Mouse (Mus musculus): ENCODE measurements around the gene Rb1.

Gene Rb1

DNA sequence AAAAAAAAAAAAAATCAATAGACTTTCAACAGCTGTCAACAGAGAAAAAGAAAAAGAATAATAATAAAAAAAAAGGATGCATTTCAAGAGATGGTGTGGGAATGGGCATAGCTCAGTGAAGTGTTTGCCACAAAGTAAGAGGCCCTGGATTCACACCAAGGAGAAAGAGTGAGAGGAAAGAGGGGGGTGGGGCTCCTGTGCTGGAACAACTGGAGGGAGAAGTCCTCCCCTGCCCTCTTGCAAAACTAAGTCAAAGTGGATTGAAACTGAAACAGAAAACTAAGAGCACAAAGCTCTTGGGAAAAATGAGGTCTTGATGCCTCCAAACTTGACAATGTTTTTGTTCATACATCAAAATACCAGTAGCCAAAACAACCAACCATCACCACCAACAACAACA is 116.4 kb downstream of the Rb1 start:
- DNase-seq (ENCODE audit: low read depth, low spot score): no peak

- no peak for DNase-seq (ENCODE audit: low read depth, low spot score)
Observed at GRCm38 (mm10) chr14:73204016-73204415, 121.6 kb downstream of the Rb1 start.

GRCm38 (mm10) chr14:73201447-73201846 is 124.2 kb downstream of the Rb1 start:
- DNase-seq (ENCODE audit: low read depth, low spot score): no peak

DNA sequence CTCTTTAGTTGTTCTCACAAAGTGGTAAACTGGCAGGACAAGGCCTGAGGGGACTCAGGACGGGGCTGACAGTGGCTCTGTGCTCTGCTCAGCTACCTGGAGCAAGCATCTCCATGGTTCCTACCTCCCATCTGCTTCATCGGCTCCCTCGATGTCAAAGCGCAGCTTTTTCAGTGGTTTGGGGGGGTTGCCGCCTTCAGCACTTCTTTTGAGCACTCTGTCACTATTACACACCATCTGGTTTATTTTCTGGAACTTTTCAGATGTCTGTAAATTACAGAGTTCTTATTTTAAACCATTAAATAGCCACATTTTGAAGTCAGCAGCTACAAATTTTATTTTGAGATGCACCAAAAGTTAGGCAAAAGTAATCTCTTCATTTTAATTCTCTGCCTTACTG is 126.6 kb downstream of the Rb1 start:
- DNase-seq (ENCODE audit: low read depth, low spot score): no peak

DNA sequence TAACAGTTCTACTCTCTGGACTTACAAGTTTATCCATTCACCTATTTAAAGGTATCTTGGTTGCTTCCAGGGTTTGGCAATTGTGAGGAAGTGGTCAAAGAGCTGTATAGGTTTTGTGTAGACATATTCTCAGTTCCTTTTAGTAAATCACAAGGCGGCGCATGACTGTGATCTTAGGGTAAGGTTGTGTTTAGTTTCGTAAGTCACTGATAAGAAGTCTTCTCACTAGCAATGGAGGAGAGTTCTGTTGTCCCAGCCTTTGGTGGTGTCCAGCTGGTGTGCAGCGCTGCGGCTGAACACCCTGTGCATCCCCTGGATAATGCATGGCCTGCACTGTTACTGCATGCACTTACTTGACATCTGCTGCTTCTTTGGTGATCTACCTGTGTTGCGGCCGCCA is 138.7 kb downstream of the Rb1 start:
- DNase-seq (ENCODE audit: low read depth, low spot score): no peak

GRCm38 (mm10) chr14:73181144-73181543 is 144.5 kb downstream of the Rb1 start:
- DNase-seq (ENCODE audit: low read depth, low spot score): no peak

DNA sequence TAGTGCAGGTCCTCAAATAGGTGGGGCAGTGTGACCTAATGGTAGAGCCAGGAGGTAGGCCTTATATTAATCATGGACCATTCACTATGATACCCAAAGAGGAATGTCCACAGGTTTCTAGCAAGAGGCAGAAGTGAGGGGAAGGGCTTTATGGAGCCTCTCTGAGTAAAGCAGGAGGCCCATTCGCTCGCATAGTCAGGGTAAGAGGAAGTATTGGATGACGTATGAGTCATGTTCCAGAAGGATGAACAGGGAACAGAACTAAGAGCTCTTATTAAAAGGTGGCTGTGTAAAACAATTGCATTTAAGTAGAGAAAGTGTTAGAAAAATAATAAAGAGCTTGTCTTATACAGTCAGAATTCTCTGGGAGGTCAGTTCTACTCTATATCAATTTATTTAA is 145.0 kb downstream of the Rb1 start:
- no peak for DNase-seq (ENCODE audit: low read depth, low spot score)

DNA sequence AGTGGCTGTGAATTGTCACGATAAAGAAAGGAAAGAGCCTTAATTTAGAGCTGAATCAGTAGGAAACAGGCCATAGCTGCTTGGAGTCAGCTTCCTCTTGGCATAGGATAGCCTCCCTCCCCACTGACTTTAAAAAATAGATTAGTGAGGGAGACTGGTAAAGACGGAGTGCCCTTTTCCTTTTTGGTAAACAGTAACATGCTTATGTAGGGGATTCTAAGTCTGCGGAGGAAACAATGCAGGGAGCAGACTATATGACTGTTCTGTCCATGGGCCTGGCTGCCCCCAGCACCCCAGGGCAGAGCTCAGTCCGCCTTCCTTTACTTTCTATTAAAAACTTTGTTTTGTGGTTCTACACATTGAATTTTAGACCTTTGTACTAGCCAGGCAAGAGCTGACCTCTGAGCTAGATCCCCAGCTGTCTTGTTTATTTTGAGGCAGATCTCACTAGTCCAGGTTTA is 146.4 kb downstream of the Rb1 start:
- no peak for DNase-seq (ENCODE audit: low read depth, low spot score)

- no peak for DNase-seq (ENCODE audit: low read depth, low spot score)
Observed at GRCm38 (mm10) chr14:73177961-73178360, 147.7 kb downstream of the Rb1 start.

DNA sequence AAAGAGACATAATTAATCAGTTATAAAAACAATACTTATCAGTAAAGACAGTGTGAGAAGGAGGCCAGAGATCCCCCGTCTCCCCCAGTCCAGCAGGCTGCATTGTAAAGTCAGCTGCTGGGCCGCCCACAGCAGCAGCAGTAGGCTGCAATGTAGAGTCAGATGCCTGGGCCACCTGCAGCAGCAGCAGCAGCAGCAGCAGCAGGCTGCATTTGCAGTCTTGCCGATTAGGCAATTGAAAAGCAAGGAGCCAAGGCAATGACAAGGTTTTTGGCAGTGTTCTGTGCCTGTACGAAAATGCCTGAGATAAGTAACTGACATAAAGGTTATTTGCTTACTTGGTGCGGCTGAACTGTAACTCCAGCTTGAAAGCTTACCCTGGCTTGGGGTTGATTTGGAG is 149.4 kb downstream of the Rb1 start:
- no peak for DNase-seq (ENCODE audit: low read depth, low spot score)

DNA sequence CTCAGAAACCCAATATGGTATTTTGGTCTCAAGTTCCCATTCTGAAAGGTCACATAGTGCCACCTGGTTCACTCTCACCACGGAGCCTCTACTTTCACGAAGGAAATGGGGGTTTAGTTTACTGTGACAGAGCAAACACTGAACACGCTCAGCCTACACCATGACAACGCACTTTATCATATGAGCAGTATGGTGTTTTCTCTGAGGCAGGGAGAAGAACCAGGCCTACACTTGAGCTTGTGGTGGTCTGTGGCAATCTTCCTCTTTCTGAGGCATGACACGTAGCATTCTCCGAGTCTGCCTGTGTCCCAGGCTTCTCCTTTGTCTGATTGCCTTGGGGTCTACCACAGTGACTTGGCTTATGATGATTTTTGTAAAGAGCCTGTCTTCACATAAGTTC is 149.8 kb downstream of the Rb1 start:
- DNase-seq (ENCODE audit: low read depth, low spot score): no peak

- DNase-seq (ENCODE audit: low read depth, low spot score): no peak
Observed at GRCm38 (mm10) chr14:73175031-73175430, 150.6 kb downstream of the Rb1 start.

DNA sequence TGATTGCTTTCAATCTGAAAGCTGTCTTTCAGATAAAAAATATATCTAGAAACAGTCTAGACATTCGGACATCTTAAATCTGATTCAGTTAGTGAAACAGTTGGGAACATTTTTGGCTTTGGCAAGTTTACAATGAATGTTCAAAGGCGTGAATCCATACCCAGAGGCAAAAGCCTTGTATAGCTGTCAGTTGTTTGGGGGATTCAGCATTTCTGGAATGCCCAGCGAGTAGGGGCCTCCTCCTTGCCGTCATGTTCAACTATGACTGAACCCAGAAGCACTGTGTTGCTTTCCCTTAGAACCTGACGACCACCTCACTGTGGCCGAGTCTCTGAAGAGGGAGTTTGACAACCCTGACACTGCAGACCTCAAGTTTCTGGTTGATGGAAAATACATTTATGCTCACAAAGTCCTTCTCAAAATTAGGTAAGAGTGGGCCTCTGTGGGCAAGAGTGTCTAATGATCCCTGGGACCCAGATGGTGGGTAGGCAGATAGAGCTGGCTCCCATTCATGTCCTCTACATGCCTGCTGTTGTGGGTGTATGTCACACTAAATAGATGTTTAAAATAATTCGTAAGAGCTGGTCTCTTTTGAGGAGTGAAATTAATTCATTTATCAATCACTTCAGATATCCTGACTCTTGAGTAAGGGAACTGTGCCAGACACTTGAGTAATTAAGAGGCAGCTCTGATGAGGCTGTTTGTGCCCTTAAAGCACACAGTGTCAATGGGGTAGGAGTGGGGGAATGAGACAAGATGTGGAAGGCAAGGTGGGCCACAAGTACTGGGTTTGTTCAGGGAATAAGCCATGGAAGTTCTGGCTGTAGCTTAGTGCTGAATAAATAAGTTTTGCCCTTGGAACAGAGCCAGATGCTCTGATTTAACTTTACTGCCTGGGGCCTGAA is 151.3 kb downstream of the Rb1 start:
- DNase-seq (ENCODE audit: low read depth, low spot score): no peak

GRCm38 (mm10) chr14:73173662-73174061 is 152.0 kb downstream of the Rb1 start:
- no peak for DNase-seq (ENCODE audit: low read depth, low spot score)

GRCm38 (mm10) chr14:73172196-73173011 is 153.2 kb downstream of the Rb1 start:
- DNase-seq (ENCODE audit: low read depth, low spot score): no peak

- DNase-seq (ENCODE audit: low read depth, low spot score): no peak
Observed at GRCm38 (mm10) chr14:73169926-73170844, 155.4 kb downstream of the Rb1 start.

GRCm38 (mm10) chr14:73168605-73169004 is 157.0 kb downstream of the Rb1 start:
- DNase-seq (ENCODE audit: low read depth, low spot score): no peak

DNA sequence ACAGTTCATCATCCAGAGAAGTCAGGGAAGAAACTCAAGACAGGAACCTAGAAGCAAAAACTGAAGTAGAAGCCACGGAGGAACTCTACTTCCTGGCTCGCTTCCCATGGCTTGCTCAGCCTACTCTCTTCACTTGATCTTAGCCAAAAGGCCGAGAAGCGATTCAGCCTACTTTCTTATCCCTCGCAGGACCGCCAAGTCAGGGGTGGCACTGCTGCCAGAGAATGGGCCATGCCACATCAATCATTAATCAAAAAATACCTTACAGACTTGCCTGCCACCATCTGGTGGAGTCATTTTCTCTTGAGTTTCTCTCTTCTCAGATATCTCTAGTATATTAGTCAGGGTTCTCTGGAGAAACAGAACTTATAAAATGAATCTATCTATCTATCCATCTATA is 160.5 kb downstream of the Rb1 start:
- DNase-seq (ENCODE audit: low read depth, low spot score): no peak

- no peak for DNase-seq (ENCODE audit: low read depth, low spot score)
Observed at GRCm38 (mm10) chr14:73163363-73163998, 162.1 kb downstream of the Rb1 start.

DNA sequence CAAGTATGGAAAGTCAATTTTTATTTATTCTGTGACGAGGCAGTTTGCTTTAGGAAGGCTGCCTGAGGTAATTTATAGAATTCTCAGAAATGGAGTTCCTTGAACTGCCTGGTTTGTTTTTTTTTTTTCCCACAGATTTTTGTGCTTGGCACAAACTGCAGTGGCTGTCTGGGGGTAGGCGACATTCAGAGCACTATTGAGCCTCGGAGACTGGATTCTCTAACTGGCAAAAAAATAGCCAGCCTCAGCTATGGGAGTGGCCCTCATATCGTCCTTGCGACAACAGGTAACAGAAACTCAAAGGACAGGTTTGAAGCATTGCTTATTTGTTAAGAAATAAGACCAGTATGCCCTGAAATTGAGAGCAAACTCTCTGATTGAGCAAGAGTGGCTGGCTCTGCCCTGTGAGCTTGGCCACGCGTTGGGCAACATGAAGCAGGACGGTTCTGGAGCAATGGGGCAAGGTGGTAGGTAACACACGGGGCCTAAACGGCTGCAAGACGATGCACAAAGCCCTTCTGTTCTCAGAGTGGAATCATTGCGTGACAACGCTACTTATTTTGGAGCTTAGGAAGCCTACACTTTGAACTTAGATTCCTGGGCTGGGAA is 163.3 kb downstream of the Rb1 start:
- no peak for DNase-seq (ENCODE audit: low read depth, low spot score)

GRCm38 (mm10) chr14:73161303-73161702 is 164.3 kb downstream of the Rb1 start:
- DNase-seq (ENCODE audit: low read depth, low spot score): no peak

Measured in retina, postnatal 7 days (tissue).